Mouse (Mus musculus) kidney, embryonic 14.5 days (tissue): ENCODE results near the gene Ier3. TPM values are rescaled to one million over a fixed set of nuclear protein-coding genes. Genes with fewer than 3 reads are reported as not detected.

Source experiments
- ATAC-seq: fragments of 200-750 bp; cut with Nextera tagmentation; 2 replicates; pipeline ENCODE4 v1.8.0; 2017; ENCODE audit warnings: moderate number of reproducible peaks, mild to moderate bottlenecking, moderate TSS enrichment, moderate library complexity; ENCODE audit not compliant: low FRiP score, low TSS enrichment
- H3K27ac ChIP-seq: fragments of 300-500 bp; sonication (generic); 2 replicates; pipeline ENCODE4 v1.5.1; 2014; ENCODE audit warnings: low read depth, mild to moderate bottlenecking, low read length, moderate library complexity, mixed read lengths
- H3K27me3 ChIP-seq: fragments of 300-500 bp; sonication (generic); 2 replicates; pipeline ENCODE4 v1.6.1; 2014; ENCODE audit warnings: mild to moderate bottlenecking, low read length; ENCODE audit not compliant: control insufficient read depth, insufficient read depth
- H3K36me3 ChIP-seq: fragments of 300-500 bp; sonication (generic); 2 replicates; pipeline ENCODE4 v1.6.1; 2014; ENCODE audit warnings: low read length, mixed read lengths; ENCODE audit not compliant: control insufficient read depth, insufficient read depth
- H3K4me1 ChIP-seq: fragments of 300-500 bp; sonication (generic); 2 replicates; pipeline ENCODE4 v1.6.1; 2014; ENCODE audit warnings: low read length, mixed read lengths; ENCODE audit not compliant: control insufficient read depth, insufficient read depth
- H3K4me2 ChIP-seq: fragments of 300-500 bp; sonication (generic); replicated peaks from 2 replicates; pipeline ENCODE4 v1.6.1; 2014; ENCODE audit warnings: low read depth, mild to moderate bottlenecking, low read length
- H3K4me3 ChIP-seq: fragments of 300-500 bp; sonication (generic); 2 replicates; pipeline ENCODE4 v1.5.1; 2014; ENCODE audit warnings: mild to moderate bottlenecking, low read length
- H3K9ac ChIP-seq: fragments of 300-500 bp; sonication (generic); 2 replicates; pipeline ENCODE4 v1.6.1; 2014; ENCODE audit warnings: low read depth, mild to moderate bottlenecking, low read length, moderate library complexity
- H3K9me3 ChIP-seq: fragments of 300-500 bp; sonication (generic); 2 replicates; pipeline ENCODE4 v1.6.1; 2016; ENCODE audit warnings: low read length; ENCODE audit not compliant: control insufficient read depth
- WGBS: fragments of 180-500 bp; shearing (Covaris S2); extraction: QIAGEN DNeasy Blood & Tissue Kit; methylation state at CpG from one replicate; pipeline ENCODE4 v1.1.7; 2014; 5-methylcytosine and 5-hydroxymethylcytosine counted together
- polyA plus RNA-seq: library from polyadenylated mRNA; unstranded; fragments of >200 nt; fragmentation: Nextera tagmentation; extraction: Ambion mirVana; gene quantifications from 2 replicates; pipeline ENCODE4 v1.2.1, GENCODE M21; 2014

Gene Ier3
- 6.8 and 7.7 TPM in 2 replicates for polyA plus RNA-seq

DNA sequence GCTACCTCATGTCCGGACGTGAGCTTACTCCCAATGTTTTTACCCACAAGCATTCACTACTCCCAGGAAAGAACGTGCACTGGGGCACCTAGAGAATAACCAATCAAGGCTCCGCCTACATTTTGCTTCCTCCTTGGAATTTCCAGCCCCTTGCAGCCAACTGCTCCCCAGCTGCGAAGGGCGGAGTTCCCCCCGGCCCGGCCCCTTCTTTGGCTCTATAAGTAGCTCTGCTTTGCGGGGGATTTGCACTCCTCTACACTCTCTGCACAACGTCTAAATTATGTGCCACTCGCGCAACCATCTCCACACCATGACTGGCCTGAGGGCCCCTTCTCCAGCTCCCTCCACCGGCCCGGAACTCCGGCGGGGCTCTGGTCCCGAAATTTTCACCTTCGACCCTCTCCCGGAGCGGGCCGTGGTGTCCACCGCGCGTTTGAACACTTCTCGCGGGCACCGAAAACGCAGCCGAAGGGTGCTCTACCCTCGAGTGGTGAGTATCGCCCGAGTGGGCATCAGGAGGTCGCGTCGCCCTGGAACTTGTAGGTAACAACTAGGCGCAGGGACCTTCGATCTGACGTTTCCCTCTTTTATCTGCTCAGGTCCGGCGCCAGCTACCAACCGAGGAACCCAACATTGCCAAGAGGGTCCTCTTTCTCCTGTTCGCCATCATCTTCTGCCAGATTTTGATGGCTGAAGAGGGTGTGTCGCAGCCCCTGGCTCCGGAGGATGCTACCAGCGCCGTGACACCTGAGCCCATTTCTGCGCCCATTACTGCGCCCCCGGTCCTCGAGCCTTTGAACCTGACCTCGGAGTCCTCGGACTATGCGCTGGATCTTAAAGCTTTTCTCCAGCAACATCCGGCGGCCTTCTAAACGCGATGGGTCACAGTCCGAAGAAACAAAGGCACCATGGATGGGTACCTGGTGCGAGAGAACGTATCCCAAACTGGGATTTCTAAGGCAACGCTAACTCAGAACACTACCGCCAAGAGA lies at the start of gene Ier3:
Ier3 (plus strand) TSS at position 246 of the 992 bp plus-strand sequence.
- Histone ChIP-seq H3K27me3 (no peaks in the 10 kb centered on the region), H3K36me3 (peaks cover 13% of the 10 kb centered on the region; the same call in 1 of the 2 replicates), H3K9me3 (no peaks in the 10 kb centered on the region), H3K9ac (peak within 1 kb of the TSS; percentile 72), H3K4me2 (peak within 1 kb of the TSS; percentile 97), H3K4me3 (peak within 1 kb of the TSS; percentile 56), H3K4me1 (peaks cover 9% of the 10 kb centered on the region), H3K27ac (no peak within 1 kb of the TSS; the same call in 1 of the 2 replicates)
- ATAC-seq: peak; percentile 48
- under 1% methylated on average over 60 of the region's 62 CpGs for WGBS

DNA sequence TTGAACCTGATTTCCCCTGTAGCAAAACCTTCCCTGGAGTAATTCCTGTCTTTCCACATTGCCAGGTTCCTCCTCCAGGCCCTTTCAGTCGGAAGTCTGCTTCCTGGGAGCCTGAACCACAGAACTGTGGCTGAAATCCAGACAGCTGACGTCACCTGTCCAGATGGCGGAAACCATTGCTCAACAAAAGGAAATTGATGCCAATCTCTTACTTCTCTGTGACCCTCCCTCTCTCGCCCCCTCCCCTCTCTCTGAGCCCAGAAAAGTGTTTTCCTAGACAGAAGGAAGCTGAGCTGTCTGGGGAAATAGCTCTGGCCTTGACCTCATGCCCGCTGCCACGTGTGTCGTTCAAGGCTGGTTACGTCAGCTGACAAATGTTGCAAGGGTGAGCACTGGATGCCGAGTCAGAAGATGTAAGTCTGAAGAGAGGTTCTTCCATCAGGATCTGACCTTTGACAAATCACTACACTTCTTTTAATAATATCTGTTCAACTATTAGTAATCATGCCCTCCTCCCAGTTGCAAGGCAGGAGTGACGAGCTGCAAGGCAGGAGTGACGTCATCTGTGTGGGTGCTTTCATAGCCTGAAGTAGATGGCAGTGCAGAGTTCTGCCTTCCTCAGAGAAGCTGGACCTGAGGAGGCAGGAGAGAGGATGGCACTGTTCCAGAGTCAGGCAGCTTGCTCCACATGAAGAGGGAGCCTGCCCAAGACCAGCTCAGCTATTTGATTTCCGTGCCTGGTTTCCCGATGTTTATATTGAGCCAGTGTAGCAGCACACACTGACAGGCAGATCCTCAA lies 44.5 kb upstream of the Ier3 start:
- Histone ChIP-seq H3K4me2 (no peak overlapping the region), H3K9ac (no peak overlapping the region), H3K9me3 (no peaks in the 10 kb centered on the region), H3K36me3 (no peaks in the 10 kb centered on the region), H3K4me1 (peaks cover 8% of the 10 kb centered on the region), H3K4me3 (no peak overlapping the region), H3K27me3 (no peaks in the 10 kb centered on the region), H3K27ac (no peak overlapping the region)
- peak; percentile 61; the same call in 1 of the 2 replicates for ATAC-seq
- 30% methylated on average over 13 of the region's 13 CpGs for WGBS

DNA sequence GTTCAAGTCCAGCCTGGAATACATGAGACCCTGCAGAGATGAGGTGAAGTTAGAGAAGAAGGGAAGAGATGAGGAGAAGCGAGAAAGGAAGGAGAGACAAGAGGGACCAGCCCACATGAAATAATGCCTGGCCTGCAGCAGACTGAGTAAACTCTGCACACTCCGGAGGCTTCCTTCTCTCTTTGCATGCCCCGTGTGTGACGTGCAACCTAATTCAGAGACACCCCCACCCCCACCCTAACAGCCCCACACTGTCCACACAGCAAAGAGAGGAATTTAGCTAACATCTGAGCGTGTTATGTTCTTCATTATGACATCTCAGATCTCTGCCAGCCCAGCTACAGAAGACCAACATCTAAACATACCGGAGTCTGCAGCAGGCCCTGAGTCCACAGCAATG lies 42.5 kb upstream of the Ier3 start:
- Histone ChIP-seq H3K9ac (no peak overlapping the region), H3K4me3 (no peak overlapping the region), H3K36me3 (no peaks in the 10 kb centered on the region), H3K9me3 (no peaks in the 10 kb centered on the region), H3K27me3 (no peaks in the 10 kb centered on the region), H3K4me1 (peaks cover 8% of the 10 kb centered on the region), H3K27ac (no peak overlapping the region), H3K4me2 (no peak overlapping the region)
- no peak for ATAC-seq
- WGBS: 73% methylated on average over 6 of the region's 6 CpGs

DNA sequence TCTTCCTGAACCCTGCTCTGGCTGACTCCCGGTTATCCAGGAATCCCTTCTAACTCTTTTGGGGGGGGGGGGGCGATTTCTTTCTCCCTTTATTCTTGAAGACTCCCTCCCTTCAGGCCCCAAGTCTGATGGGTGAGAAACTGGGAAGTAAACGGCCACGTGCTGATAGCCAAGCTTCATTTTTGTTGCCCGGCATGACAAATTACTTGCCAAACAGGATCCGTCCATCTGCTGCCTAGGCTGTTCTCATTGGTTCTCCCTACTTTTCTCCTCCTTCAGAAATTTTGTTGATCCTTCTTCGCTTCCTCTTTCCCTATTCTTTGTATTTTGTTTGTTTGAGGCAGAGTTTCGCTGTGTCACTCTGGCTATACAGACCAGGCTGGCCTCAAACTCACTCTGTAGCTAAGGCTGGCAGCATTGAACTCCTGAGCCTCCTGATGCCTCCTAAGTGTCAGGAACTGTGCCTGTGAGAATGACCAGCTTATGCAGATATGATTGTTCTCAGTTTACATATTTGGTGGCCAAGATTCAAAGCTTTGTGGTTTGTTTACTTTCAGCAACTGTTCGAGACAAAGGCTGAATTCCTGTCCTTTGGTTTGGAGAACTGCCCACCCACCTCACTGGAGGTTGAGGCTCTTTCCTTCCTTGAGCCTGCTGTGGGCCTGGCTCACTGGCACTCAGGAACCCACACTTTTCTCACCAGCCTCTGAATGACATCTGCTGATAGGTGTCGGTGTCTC lies 41.8 kb upstream of the Ier3 start:
- H3K36me3 ChIP-seq: no peaks in the 10 kb centered on the region
- H3K9ac ChIP-seq: no peak overlapping the region
- H3K27me3 ChIP-seq: no peaks in the 10 kb centered on the region
- WGBS: 71% methylated on average over 10 of the region's 10 CpGs
- peaks cover 8% of the 10 kb centered on the region for H3K4me1 ChIP-seq
- H3K9me3 ChIP-seq: no peaks in the 10 kb centered on the region
- H3K27ac ChIP-seq: no peak overlapping the region
- H3K4me3 ChIP-seq: no peak overlapping the region
- no peak overlapping the region for H3K4me2 ChIP-seq
- ATAC-seq: no peak

DNA sequence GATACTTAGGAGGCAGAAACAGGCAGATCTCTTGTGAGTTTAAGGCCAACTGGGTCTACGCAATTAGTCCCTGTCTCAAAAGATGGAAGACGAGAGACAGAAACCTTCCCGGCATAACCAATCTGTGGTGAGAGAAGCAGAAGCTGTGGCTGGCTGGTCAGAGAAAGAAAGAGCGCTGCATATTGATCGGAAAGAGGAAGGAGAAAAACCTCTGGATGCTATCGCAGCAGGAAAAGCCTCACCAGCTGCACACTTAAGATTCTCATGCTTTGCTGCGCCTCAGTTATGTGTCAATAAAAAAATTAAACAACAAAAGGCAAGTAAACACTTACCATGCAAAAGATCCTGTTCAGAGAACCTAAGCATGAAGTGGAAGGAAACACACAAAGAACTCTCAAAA lies 41.1 kb upstream of the Ier3 start:
- 92% methylated on average over 7 of the region's 7 CpGs for WGBS
- no peak for ATAC-seq
- H3K36me3 ChIP-seq: no peaks in the 10 kb centered on the region

DNA sequence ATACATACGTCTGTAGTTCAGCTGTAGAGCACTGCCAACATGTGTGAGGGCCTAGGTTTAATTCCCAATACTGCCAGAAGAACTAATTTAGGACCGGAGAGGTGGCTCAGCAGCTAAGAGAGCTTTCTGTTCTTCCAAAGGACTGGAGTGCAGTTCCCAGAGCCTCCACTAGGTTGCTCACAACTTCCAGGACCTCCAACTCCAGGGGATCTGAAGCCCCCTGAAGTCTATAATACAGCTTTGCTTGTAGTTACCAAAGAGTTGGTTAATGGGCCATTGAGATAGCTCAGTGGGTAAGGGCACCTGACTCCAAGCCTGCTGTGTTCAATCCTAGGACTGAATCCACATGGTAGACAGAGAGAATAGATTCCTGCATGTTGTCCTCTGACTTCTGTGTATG lies 39.1 kb upstream of the Ier3 start:
- WGBS: 81% methylated on average over 2 of the region's 2 CpGs
- H3K9me3 ChIP-seq: no peaks in the 10 kb centered on the region

More for the DNA sequence above, 41.1 kb upstream of the Ier3 start:
- Histone ChIP-seq H3K4me2 (no peak overlapping the region), H3K9ac (no peak overlapping the region), H3K4me3 (no peak overlapping the region), H3K27me3 (no peaks in the 10 kb centered on the region), H3K9me3 (no peaks in the 10 kb centered on the region), H3K27ac (no peak overlapping the region), H3K4me1 (peaks cover 8% of the 10 kb centered on the region)

DNA sequence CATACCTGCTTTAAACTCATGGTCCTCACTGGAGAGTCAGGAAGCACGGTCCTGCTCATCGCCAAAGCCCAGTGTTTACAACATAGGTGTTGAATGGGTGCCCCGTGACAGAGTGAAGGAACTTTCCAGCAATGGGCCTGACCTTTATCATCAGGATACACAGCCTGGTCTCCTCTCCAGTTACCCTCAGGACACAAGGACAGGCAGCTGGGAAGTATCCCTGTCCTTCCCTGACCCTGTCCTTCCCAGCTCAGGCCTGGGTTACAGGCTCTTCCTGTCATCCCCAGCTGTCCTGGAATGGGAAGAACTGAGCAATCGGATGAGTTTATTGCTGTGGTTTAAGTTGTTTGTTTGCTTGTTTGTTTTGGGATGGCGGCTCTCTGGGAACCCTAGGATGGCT lies 38.6 kb upstream of the Ier3 start:
- Histone ChIP-seq H3K4me1 (no peaks in the 10 kb centered on the region), H3K27ac (no peak overlapping the region), H3K4me2 (no peak overlapping the region), H3K36me3 (no peaks in the 10 kb centered on the region), H3K9ac (no peak overlapping the region), H3K4me3 (no peak overlapping the region), H3K9me3 (no peaks in the 10 kb centered on the region), H3K27me3 (no peaks in the 10 kb centered on the region)
- no peak for ATAC-seq
- 79% methylated on average over 5 of the region's 5 CpGs for WGBS

More for the DNA sequence above, 39.1 kb upstream of the Ier3 start:
- Histone ChIP-seq H3K4me3 (no peak overlapping the region), H3K36me3 (no peaks in the 10 kb centered on the region), H3K4me2 (no peak overlapping the region), H3K27ac (no peak overlapping the region), H3K4me1 (peaks cover 3% of the 10 kb centered on the region), H3K27me3 (no peaks in the 10 kb centered on the region), H3K9ac (no peak overlapping the region)
- no peak for ATAC-seq

DNA sequence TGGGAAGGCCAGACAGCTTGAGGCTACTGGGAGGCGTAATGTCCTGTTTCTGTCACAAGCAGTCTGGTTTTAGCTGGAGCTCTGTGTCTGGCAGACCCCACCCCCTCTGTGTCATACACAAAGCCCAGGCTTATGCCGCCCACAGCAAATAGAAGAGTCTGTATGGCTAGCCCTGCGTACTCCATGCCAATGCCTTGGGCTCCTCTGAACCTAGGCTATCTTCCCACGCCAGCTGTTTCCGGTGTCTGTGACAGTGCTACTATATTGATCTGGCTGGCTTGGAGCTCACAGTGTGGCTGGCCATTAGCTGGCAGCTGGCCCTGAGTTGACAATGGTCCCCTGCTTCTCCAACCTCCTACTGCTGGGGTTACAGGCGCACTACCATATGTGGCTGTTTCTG lies 37.5 kb upstream of the Ier3 start:
- Histone ChIP-seq H3K9me3 (no peaks in the 10 kb centered on the region), H3K27me3 (no peaks in the 10 kb centered on the region), H3K9ac (no peak overlapping the region), H3K27ac (no peak overlapping the region), H3K36me3 (no peaks in the 10 kb centered on the region), H3K4me3 (no peak overlapping the region), H3K4me1 (no peaks in the 10 kb centered on the region), H3K4me2 (no peak overlapping the region)
- ATAC-seq: no peak
- WGBS: 83% methylated on average over 6 of the region's 6 CpGs
